Mouse (Mus musculus): Measurements from ENCODE around the gene Zfp609. TPM values are rescaled to one million over a fixed set of nuclear protein-coding genes. Genes with fewer than 3 reads are reported as not detected.

The Zfp609 gene
- polyA plus RNA-seq, 1 experiment from 2014 or later, result 12.5 TPM

- DNase-seq (ENCODE audit: low spot score) (no peak), ATAC-seq (ENCODE audit: low FRiP score) (no peak)
- H3K27me3 ChIP-seq (ENCODE audit: control insufficient read depth, insufficient read depth, low read length), result no peaks in the 10 kb centered on the region
- H3K36me3 ChIP-seq (ENCODE audit: control insufficient read depth, insufficient read depth, low read length), result no peaks in the 10 kb centered on the region
- no peak overlapping the region for H3K9ac ChIP-seq (ENCODE audit: low read depth, low read length)
- H3K4me2 ChIP-seq (replicated peaks; ENCODE audit: low read depth, low read length), result no peak overlapping the region
- no peak overlapping the region for H3K4me3 ChIP-seq (ENCODE audit: low read depth, low read length)
- H3K9me3 ChIP-seq (ENCODE audit: control insufficient read depth, low read length), result no peaks in the 10 kb centered on the region
- WGBS, result 81% methylated on average over 4 of the region's 4 CpGs
- no peaks in the 10 kb centered on the region for H3K4me1 ChIP-seq (replicated peaks; ENCODE audit: control insufficient read depth, insufficient read depth, low read length)
- H3K27ac ChIP-seq (ENCODE audit: low read depth, low read length), result no peak overlapping the region
These were observed 27.6 kb downstream of the Zfp609 start for GRCm38 (mm10) chr9:65799770-65800169.

- Histone ChIP-seq H3K27ac (ENCODE audit: low read depth, low read length) (no peak overlapping the region), H3K4me3 (ENCODE audit: low read depth, low read length) (no peak overlapping the region), H3K4me2 (replicated peaks; ENCODE audit: low read depth, low read length) (no peak overlapping the region), H3K27me3 (ENCODE audit: control insufficient read depth, insufficient read depth, low read length) (no peaks in the 10 kb centered on the region), H3K9me3 (ENCODE audit: control insufficient read depth, low read length) (no peaks in the 10 kb centered on the region), H3K36me3 (ENCODE audit: control insufficient read depth, insufficient read depth, low read length) (no peaks in the 10 kb centered on the region), H3K9ac (ENCODE audit: low read depth, low read length) (no peak overlapping the region), H3K4me1 (replicated peaks; ENCODE audit: control insufficient read depth, insufficient read depth, low read length) (no peaks in the 10 kb centered on the region; the same call in 1 of the 2 replicates)
- ATAC-seq (ENCODE audit: low FRiP score) (no peak), DNase-seq (ENCODE audit: low spot score) (no peak)
- 94% methylated on average over 2 of the region's 2 CpGs for WGBS
These were observed 31.7 kb downstream of the Zfp609 start for GRCm38 (mm10) chr9:65795651-65796050.

GRCm38 (mm10) chr9:65794313-65794712 is 33.1 kb downstream of the Zfp609 start:
- Histone ChIP-seq H3K9ac (ENCODE audit: low read depth, low read length) (no peak overlapping the region), H3K27me3 (ENCODE audit: control insufficient read depth, insufficient read depth, low read length) (no peaks in the 10 kb centered on the region), H3K27ac (ENCODE audit: low read depth, low read length) (no peak overlapping the region), H3K36me3 (ENCODE audit: control insufficient read depth, insufficient read depth, low read length) (no peaks in the 10 kb centered on the region), H3K4me3 (ENCODE audit: low read depth, low read length) (no peak overlapping the region), H3K4me1 (replicated peaks; ENCODE audit: control insufficient read depth, insufficient read depth, low read length) (no peaks in the 10 kb centered on the region; the same call in 1 of the 2 replicates), H3K9me3 (ENCODE audit: control insufficient read depth, low read length) (no peaks in the 10 kb centered on the region), H3K4me2 (replicated peaks; ENCODE audit: low read depth, low read length) (no peak overlapping the region)
- DNase-seq (ENCODE audit: low spot score) (no peak), ATAC-seq (ENCODE audit: low FRiP score) (no peak)
- 88% methylated on average over 7 of the region's 7 CpGs for WGBS

GRCm38 (mm10) chr9:65793506-65793905 is 33.9 kb downstream of the Zfp609 start:
- Histone ChIP-seq H3K9ac (ENCODE audit: low read depth, low read length) (no peak overlapping the region), H3K4me2 (replicated peaks; ENCODE audit: low read depth, low read length) (no peak overlapping the region), H3K4me1 (replicated peaks; ENCODE audit: control insufficient read depth, insufficient read depth, low read length) (no peaks in the 10 kb centered on the region; the same call in 1 of the 2 replicates), H3K4me3 (ENCODE audit: low read depth, low read length) (no peak overlapping the region), H3K27ac (ENCODE audit: low read depth, low read length) (no peak overlapping the region), H3K36me3 (ENCODE audit: control insufficient read depth, insufficient read depth, low read length) (no peaks in the 10 kb centered on the region), H3K27me3 (ENCODE audit: control insufficient read depth, insufficient read depth, low read length) (no peaks in the 10 kb centered on the region), H3K9me3 (ENCODE audit: control insufficient read depth, low read length) (no peaks in the 10 kb centered on the region)
- 92% methylated on average over 3 of the region's 3 CpGs for WGBS
- DNase-seq (ENCODE audit: low spot score) (no peak), ATAC-seq (ENCODE audit: low FRiP score) (no peak)

- no peak overlapping the region for H3K27ac ChIP-seq (ENCODE audit: low read depth, low read length)
- H3K9me3 ChIP-seq (ENCODE audit: control insufficient read depth, low read length), result no peaks in the 10 kb centered on the region
- DNase-seq (ENCODE audit: low spot score) (no peak), ATAC-seq (ENCODE audit: low FRiP score) (no peak)
- no peak overlapping the region for H3K4me2 ChIP-seq (replicated peaks; ENCODE audit: low read depth, low read length)
- WGBS, result 88% methylated on average over 3 of the region's 3 CpGs
- no peaks in the 10 kb centered on the region for H3K27me3 ChIP-seq (ENCODE audit: control insufficient read depth, insufficient read depth, low read length)
- no peak overlapping the region for H3K4me3 ChIP-seq (ENCODE audit: low read depth, low read length)
- no peaks in the 10 kb centered on the region for H3K36me3 ChIP-seq (ENCODE audit: control insufficient read depth, insufficient read depth, low read length)
- H3K9ac ChIP-seq (ENCODE audit: low read depth, low read length), result no peak overlapping the region
- no peaks in the 10 kb centered on the region; the same call in 1 of the 2 replicates for H3K4me1 ChIP-seq (replicated peaks; ENCODE audit: control insufficient read depth, insufficient read depth, low read length)
These were observed 34.3 kb downstream of the Zfp609 start for GRCm38 (mm10) chr9:65793086-65793485.

GRCm38 (mm10) chr9:65791846-65792245 is 35.5 kb downstream of the Zfp609 start:
- no peak overlapping the region for H3K27ac ChIP-seq (ENCODE audit: low read depth, low read length)
- H3K36me3 ChIP-seq (ENCODE audit: control insufficient read depth, insufficient read depth, low read length), result no peaks in the 10 kb centered on the region
- no peaks in the 10 kb centered on the region; the same call in 1 of the 2 replicates for H3K4me1 ChIP-seq (replicated peaks; ENCODE audit: control insufficient read depth, insufficient read depth, low read length)
- no peak overlapping the region for H3K4me2 ChIP-seq (replicated peaks; ENCODE audit: low read depth, low read length)
- DNase-seq (ENCODE audit: low spot score), result no peak
- no peak for ATAC-seq (ENCODE audit: low FRiP score)
- no peak overlapping the region for H3K4me3 ChIP-seq (ENCODE audit: low read depth, low read length)
- no peak overlapping the region for H3K9ac ChIP-seq (ENCODE audit: low read depth, low read length)
- no peaks in the 10 kb centered on the region for H3K27me3 ChIP-seq (ENCODE audit: control insufficient read depth, insufficient read depth, low read length)
- no peaks in the 10 kb centered on the region for H3K9me3 ChIP-seq (ENCODE audit: control insufficient read depth, low read length)

- no peak for ATAC-seq (ENCODE audit: low FRiP score)
These were observed 36.3 kb downstream of the Zfp609 start for GRCm38 (mm10) chr9:65791106-65791505.

GRCm38 (mm10) chr9:65789788-65790187 is 37.6 kb downstream of the Zfp609 start:
- H3K4me1 ChIP-seq (replicated peaks; ENCODE audit: control insufficient read depth, insufficient read depth, low read length), result no peaks in the 10 kb centered on the region; the same call in 1 of the 2 replicates
- WGBS, result 96% methylated on average over 3 of the region's 3 CpGs

More at GRCm38 (mm10) chr9:65791106-65791505, 36.3 kb downstream of the Zfp609 start:
- DNase-seq (ENCODE audit: low spot score), result no peak
- 88% methylated on average over 4 of the region's 4 CpGs for WGBS
- H3K4me3 ChIP-seq (ENCODE audit: low read depth, low read length), result no peak overlapping the region
- no peak overlapping the region for H3K4me2 ChIP-seq (replicated peaks; ENCODE audit: low read depth, low read length)
- no peak overlapping the region for H3K9ac ChIP-seq (ENCODE audit: low read depth, low read length)
- no peak overlapping the region for H3K27ac ChIP-seq (ENCODE audit: low read depth, low read length)
- H3K9me3 ChIP-seq (ENCODE audit: control insufficient read depth, low read length), result no peaks in the 10 kb centered on the region
- H3K36me3 ChIP-seq (ENCODE audit: control insufficient read depth, insufficient read depth, low read length), result no peaks in the 10 kb centered on the region
- H3K4me1 ChIP-seq (replicated peaks; ENCODE audit: control insufficient read depth, insufficient read depth, low read length), result no peaks in the 10 kb centered on the region; the same call in 1 of the 2 replicates
- H3K27me3 ChIP-seq (ENCODE audit: control insufficient read depth, insufficient read depth, low read length), result no peaks in the 10 kb centered on the region

GRCm38 (mm10) chr9:65788556-65788955 is 38.8 kb downstream of the Zfp609 start:
- no peak overlapping the region for H3K4me2 ChIP-seq (replicated peaks; ENCODE audit: low read depth, low read length)

More at GRCm38 (mm10) chr9:65789788-65790187, 37.6 kb downstream of the Zfp609 start:
- H3K9me3 ChIP-seq (ENCODE audit: control insufficient read depth, low read length), result no peaks in the 10 kb centered on the region
- H3K4me3 ChIP-seq (ENCODE audit: low read depth, low read length), result no peak overlapping the region
- no peaks in the 10 kb centered on the region for H3K36me3 ChIP-seq (ENCODE audit: control insufficient read depth, insufficient read depth, low read length)
- H3K27ac ChIP-seq (ENCODE audit: low read depth, low read length), result no peak overlapping the region
- H3K4me2 ChIP-seq (replicated peaks; ENCODE audit: low read depth, low read length), result no peak overlapping the region
- H3K27me3 ChIP-seq (ENCODE audit: control insufficient read depth, insufficient read depth, low read length), result no peaks in the 10 kb centered on the region
- H3K9ac ChIP-seq (ENCODE audit: low read depth, low read length), result no peak overlapping the region
- ATAC-seq (ENCODE audit: low FRiP score), result no peak
- no peak for DNase-seq (ENCODE audit: low spot score)

More at GRCm38 (mm10) chr9:65788556-65788955, 38.8 kb downstream of the Zfp609 start:
- Histone ChIP-seq H3K9me3 (ENCODE audit: control insufficient read depth, low read length) (no peaks in the 10 kb centered on the region), H3K27me3 (ENCODE audit: control insufficient read depth, insufficient read depth, low read length) (no peaks in the 10 kb centered on the region), H3K36me3 (ENCODE audit: control insufficient read depth, insufficient read depth, low read length) (no peaks in the 10 kb centered on the region), H3K9ac (ENCODE audit: low read depth, low read length) (no peak overlapping the region), H3K4me3 (ENCODE audit: low read depth, low read length) (no peak overlapping the region), H3K27ac (ENCODE audit: low read depth, low read length) (no peak overlapping the region), H3K4me1 (replicated peaks; ENCODE audit: control insufficient read depth, insufficient read depth, low read length) (no peaks in the 10 kb centered on the region; the same call in 1 of the 2 replicates)
- 87% methylated on average over 4 of the region's 4 CpGs for WGBS
- ATAC-seq (ENCODE audit: low FRiP score) (no peak), DNase-seq (ENCODE audit: low spot score) (no peak)
